Comparison of ENCODE assay signal across 20 mouse cellular contexts in the genomic region with DNA sequence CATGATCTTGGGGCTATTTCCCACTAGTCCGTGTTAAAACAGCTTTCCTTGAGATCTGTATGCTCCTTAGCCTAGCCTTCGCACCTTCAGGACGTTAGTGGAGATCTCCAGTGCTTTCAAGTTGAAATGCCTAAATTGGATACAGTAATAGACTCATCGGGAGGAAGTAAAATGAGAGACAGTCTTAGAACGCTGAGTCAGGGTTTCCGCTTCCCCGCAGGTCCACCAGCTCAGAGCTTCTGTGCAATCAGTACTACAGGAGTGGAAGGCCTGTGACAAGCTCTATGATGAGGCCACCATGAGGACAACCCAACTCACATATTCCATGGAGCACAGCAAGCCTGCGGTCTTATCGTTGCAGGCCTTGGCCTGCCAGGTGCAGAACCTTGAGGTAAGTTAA.
DNase-seq lines count a peak whose midpoint lies in the region; ATAC-seq and TF ChIP-seq lines count a peak whose summit lies in the region.
"Had no signal": no experiment of that assay in that cellular context is flagged by ENCODE, and none has a peak within 500 bp of the region (broad histone marks: within the 10 kb centered on the region; RNA-seq: fewer than 3 reads in every experiment).

No protein-coding gene starts in this region.

- no peak for TF ChIP-seq RAD21 in CH12.LX (IDR thresholded peaks at IDR 0.05; ENCODE audit: low read depth, low read length)

- TF ChIP-seq EP300 in CH12.LX (IDR thresholded peaks at IDR 0.05; ENCODE audit: low read length): peak; percentile 32; the same call in 1 of the 2 replicates
- no peak for TF ChIP-seq EP300 in stomach, postnatal 0 days (optimal IDR thresholded peaks at IDR 0.05)

- dilution Hi-C loops in CH12.LX (cut with MboI; ENCODE audit: extremely low pct_ligation_motif_present, extremely low pct_unique_long_range_greater_than_20kb, low sequenced_read_pairs): no loop called here

- peaks cover 5 to 6% of the 10 kb centered on the region in 2 experiments; a peak in 2 of 4 replicates for H3K4me1 ChIP-seq in CH12.LX (ENCODE audit: control insufficient read depth in 1 of 2, insufficient read depth in 2 of 2)
- H3K4me1 ChIP-seq in ES-E14 (ENCODE audit: control insufficient read depth in 2 of 2, insufficient read depth in 2 of 2, low read length in 2 of 2, poor library complexity in 1 of 2): peaks cover 0 to 2% of the 10 kb centered on the region in 2 experiments; a peak in 1 of 4 replicates
- no peaks in the 10 kb centered on the region for H3K4me1 ChIP-seq in stomach, postnatal 0 days (replicated peaks; ENCODE audit: control insufficient read depth, insufficient read depth)

- H3K9me3 ChIP-seq in CH12.LX (replicated peaks; ENCODE audit: low read length): no peaks in the 10 kb centered on the region
- H3K9me3 ChIP-seq in ES-E14 (ENCODE audit: control insufficient read depth, insufficient read depth, low read depth, low read length): no peaks in the 10 kb centered on the region
- no peaks in the 10 kb centered on the region for H3K9me3 ChIP-seq in stomach, postnatal 0 days (ENCODE audit: control insufficient read depth, low read length)
- H3K9me3 ChIP-seq: G1E had no signal

- DNase-seq in CH12.LX (ENCODE audit: extremely low read depth) (peak; percentile 29), ES-E14 (ENCODE audit: low read depth, low spot score) (no peak)
- DNase-seq in left cerebral cortex, postnatal 25 days (ENCODE audit: low spot score in 2 of 2): no peak
- no peak for DNase-seq in stomach, postnatal 0 days (ENCODE audit: low spot score)
- DNase-seq: adrenal gland, adult 2 months; adrenal gland, adult 8-10 months; adrenal gland, postnatal 10 days; adrenal gland, postnatal 14 days; adrenal gland, postnatal 25 days; adrenal gland, postnatal 36 days; B cell, adult 2 months; cerebellum, adult 11 months; cerebellum, adult 11-12 months; cerebellum, adult 18-20 months; cerebellum, adult 2 months; cerebellum, adult 8-10 months had no signal

- H3K79me2 ChIP-seq in CH12.LX (replicated peaks; ENCODE audit: control insufficient read depth, extremely low read depth, insufficient read depth, poor library complexity, severe bottlenecking): no peaks in the 10 kb centered on the region

- in situ Hi-C loops in CH12.LX (cut with MboI; ENCODE audit: low pct_ligation_motif_present, low pct_unique_long_range_greater_than_20kb, low sequenced_read_pairs): no loop called here
- in situ Hi-C loops in ES-E14 (cut with MboI; ENCODE audit: low sequenced_read_pairs in 2 of 2, unreplicated experiment in 2 of 2): no loop called here

- H3K4me2 ChIP-seq in CH12.LX (ENCODE audit: insufficient read depth, low read depth, poor library complexity, severe bottlenecking): no peak overlapping the region
- H3K4me2 ChIP-seq in stomach, postnatal 0 days (replicated peaks; ENCODE audit: low read depth): no peak overlapping the region

- H3K9ac ChIP-seq in CH12.LX (ENCODE audit: insufficient read depth, low read depth) (no peak overlapping the region), ES-E14 (ENCODE audit: insufficient read depth, low read depth, low read length, poor library complexity, severe bottlenecking) (no peak overlapping the region)
- H3K9ac ChIP-seq in stomach, postnatal 0 days (ENCODE audit: low read length): no peak overlapping the region

- no peak for TF ChIP-seq CTCF in CH12.LX (conservative IDR thresholded peaks at IDR 0.05 in 1 of 2, IDR thresholded peaks at IDR 0.05 in 1 of 2; ENCODE audit: low read depth in 2 of 2, low read length in 2 of 2)
- no peak for TF ChIP-seq CTCF in stomach, postnatal 0 days (IDR thresholded peaks at IDR 0.05; ENCODE audit: low read depth)

- no peaks in the 10 kb centered on the region for H3K27me3 ChIP-seq in CH12.LX (replicated peaks)
- H3K27me3 ChIP-seq in stomach, postnatal 0 days (ENCODE audit: control insufficient read depth, insufficient read depth, low read length): no peaks in the 10 kb centered on the region
- H3K27me3 ChIP-seq: Patski had no signal

- no peak overlapping the region for H3K4me3 ChIP-seq in CH12.LX (replicated peaks in 1 of 3; ENCODE audit: low read depth in 2 of 3, low read length in 2 of 3, poor library complexity in 1 of 3)
- H3K4me3 ChIP-seq in ES-E14 (ENCODE audit: insufficient read depth in 1 of 2, low read depth in 1 of 2, low read length in 2 of 2, poor library complexity in 1 of 2, severe bottlenecking in 1 of 2): no peak overlapping the region
- H3K4me3 ChIP-seq in stomach, postnatal 0 days (ENCODE audit: low read depth, low read length): no peak overlapping the region

- no peak for ATAC-seq in stomach, postnatal 0 days (ENCODE audit: low FRiP score, low TSS enrichment)
- ATAC-seq: activated CD4-positive, CD25-positive, alpha-beta regulatory T cell, adult 4 months; CD4-positive, CD25-positive, alpha-beta regulatory T cell, adult 4 months; Patski had no signal

- H3K36me3 ChIP-seq in CH12.LX (replicated peaks in 1 of 2; ENCODE audit: control insufficient read depth in 1 of 2, insufficient read depth in 1 of 2, low read length in 1 of 2) (peaks cover 0 to 18% of the 10 kb centered on the region in 2 experiments), ES-E14 (ENCODE audit: control insufficient read depth, insufficient read depth, low read length, poor library complexity, severe bottlenecking) (no peaks in the 10 kb centered on the region; the same call in 1 of the 2 replicates)
- H3K36me3 ChIP-seq in stomach, postnatal 0 days (ENCODE audit: control insufficient read depth, insufficient read depth, low read length): peaks cover 6% of the 10 kb centered on the region
- H3K36me3 ChIP-seq: G1E had no signal

- WGBS in stomach, postnatal 0 days: 85% methylated on average over 9 of the region's 9 CpGs

- TF ChIP-seq POLR2A in CH12.LX (IDR thresholded peaks at IDR 0.05; ENCODE audit: low read depth, low read length): no peak

- intact Hi-C loops in left cerebral cortex, postnatal 25 days (cut with DNase I): no loop called here

- no peak overlapping the region for H3K27ac ChIP-seq in CH12.LX (ENCODE audit: insufficient read depth, low read depth)
- no peak overlapping the region for H3K27ac ChIP-seq in ES-E14 (ENCODE audit: insufficient read depth, low read depth, low read length, poor library complexity, severe bottlenecking)
- no peak overlapping the region for H3K27ac ChIP-seq in stomach, postnatal 0 days (replicated peaks)

TF ChIP-seq in CH12.LX, 34 proteins besides CTCF, POLR2A, EP300 and RAD21 (continues in another document):
- TF ChIP-seq RCOR1 (conservative IDR thresholded peaks at IDR 0.05; ENCODE audit: low read depth, low read length) (no peak), JUND (conservative IDR thresholded peaks at IDR 0.05; ENCODE audit: low read depth, low read length) (0 out of 2 replicates have a peak, but pooled peaks have one; percentile 39), MAX (IDR thresholded peaks at IDR 0.05; ENCODE audit: low read length) (no peak), MAZ (IDR thresholded peaks at IDR 0.05; ENCODE audit: low read depth, low read length) (no peak), ZMIZ1 (IDR thresholded peaks at IDR 0.05; ENCODE audit: low read depth, low read length) (no peak), SIN3A (IDR thresholded peaks at IDR 0.05; ENCODE audit: low read length) (no peak), TBP (conservative IDR thresholded peaks at IDR 0.05; ENCODE audit: low read depth, low read length) (no peak), SMC3 (IDR thresholded peaks at IDR 0.05; ENCODE audit: low read depth, low read length) (no peak), MXI1 (IDR thresholded peaks at IDR 0.05; ENCODE audit: low read depth, low read length) (no peak), ZNF384 (IDR thresholded peaks at IDR 0.05; ENCODE audit: low read depth, low read length) (no peak), CHD1 (IDR thresholded peaks at IDR 0.05; ENCODE audit: low read depth, low read length) (no peak), JUN (IDR thresholded peaks at IDR 0.05; ENCODE audit: insufficient read depth, low read depth, low read length) (no peak), E2F4 (IDR thresholded peaks at IDR 0.05; ENCODE audit: insufficient replicate concordance, low read depth, low read length) (no peak), ETS1 (conservative IDR thresholded peaks at IDR 0.05; ENCODE audit: low read depth, low read length) (no peak; the same call in 1 of the 2 replicates), UBTF (IDR thresholded peaks at IDR 0.05; ENCODE audit: low read depth, low read length) (no peak), MYC (IDR thresholded peaks at IDR 0.05; ENCODE audit: low read depth, low read length) (0 out of 2 replicates have a peak, but pooled peaks have one; percentile 19), MEF2A (IDR thresholded peaks at IDR 0.05; ENCODE audit: borderline replicate concordance, low read depth, low read length) (peak; percentile 29; the same call in 1 of the 2 replicates)

TF ChIP-seq in ES-E14, 5 proteins besides CTCF, POLR2A, EP300 and RAD21:
- no peak for TF ChIP-seq CHD2 (IDR thresholded peaks at IDR 0.05; ENCODE audit: low read depth, low read length)
- TF ChIP-seq ZC3H11A (IDR thresholded peaks at IDR 0.05; ENCODE audit: borderline replicate concordance, low read depth, low read length): no peak
- TF ChIP-seq MAFK (IDR thresholded peaks at IDR 0.05; ENCODE audit: insufficient read depth, low read depth, low read length): 0 out of 2 replicates have a peak, but pooled peaks have one; percentile 32
- TF ChIP-seq ZNF384 (IDR thresholded peaks at IDR 0.05; ENCODE audit: low read depth, low read length): no peak
- no peak for TF ChIP-seq HCFC1 (IDR thresholded peaks at IDR 0.05; ENCODE audit: borderline replicate concordance, insufficient read depth, low read length)
